Mouse (Mus musculus) heart, adult 2 months (tissue): ENCODE data around the gene Rnf40.

Source experiments
- CTCF ChIP-seq: fragments of 200-600 bp; IDR thresholded peaks from 2 replicates; pipeline ENCODE4 v1.8.1; 2022; ENCODE audit warnings: antibody characterized with exemption, mild to moderate bottlenecking, moderate library complexity
- EP300 ChIP-seq: fragments of 200-500 bp; IDR thresholded peaks from 2 replicates; pipeline ENCODE4 v1.6.1; 2011; ENCODE audit warnings: low read depth, low read length, control low read depth; ENCODE audit not compliant: insufficient read depth

GRCm38 (mm10) chr7:127596747-127597146 lies 8.2 kb downstream of the Rnf40 start:
- no peak for TF ChIP-seq EP300
- no peak for TF ChIP-seq CTCF
